Mouse (Mus musculus): Measurements from ENCODE around the gene Sohlh2. TPM values are rescaled to one million over a fixed set of nuclear protein-coding genes. Genes with fewer than 3 reads are reported as not detected.
"Not testable (repeated sequence)": the region's sequence is repeated elsewhere in the genome, so short reads cannot be mapped to it uniquely, and the experiment has no call there.

The Sohlh2 gene
- polyA plus RNA-seq, 1 experiment from 2014 or later: not detected

- 65% methylated on average over 5 of the region's 5 CpGs for WGBS
- no peaks in the 10 kb centered on the region for H3K9me3 ChIP-seq (ENCODE audit: control insufficient read depth, low read length)
- no peak for ATAC-seq
- H3K4me2 ChIP-seq (ENCODE audit: low read depth, low read length): no peak overlapping the region
- H3K36me3 ChIP-seq (ENCODE audit: control insufficient read depth, insufficient read depth, low read length): no peaks in the 10 kb centered on the region
- no peak overlapping the region for H3K9ac ChIP-seq (ENCODE audit: low read depth, low read length)
- no peaks in the 10 kb centered on the region for H3K27me3 ChIP-seq (replicated peaks; ENCODE audit: control insufficient read depth, insufficient read depth, low read length)
- H3K27ac ChIP-seq (ENCODE audit: low read length): no peak overlapping the region
- H3K4me1 ChIP-seq (ENCODE audit: control insufficient read depth, insufficient read depth, low read length): no peaks in the 10 kb centered on the region
- no peak overlapping the region for H3K4me3 ChIP-seq (ENCODE audit: low read length)
Measured at GRCm38 (mm10) chr3:55195581-55196327, 13.9 kb downstream of the Sohlh2 start.

GRCm38 (mm10) chr3:55196328-55196710, 14.5 kb downstream of the Sohlh2 start:
- no peaks in the 10 kb centered on the region for H3K4me1 ChIP-seq (ENCODE audit: control insufficient read depth, insufficient read depth, low read length)
- no peaks in the 10 kb centered on the region for H3K36me3 ChIP-seq (ENCODE audit: control insufficient read depth, insufficient read depth, low read length)
- H3K9me3 ChIP-seq (ENCODE audit: control insufficient read depth, low read length): no peaks in the 10 kb centered on the region
- H3K4me2 ChIP-seq (ENCODE audit: low read depth, low read length): no peak overlapping the region
- no peak overlapping the region for H3K9ac ChIP-seq (ENCODE audit: low read depth, low read length)
- H3K27ac ChIP-seq (ENCODE audit: low read length): no peak overlapping the region
- no peaks in the 10 kb centered on the region for H3K27me3 ChIP-seq (replicated peaks; ENCODE audit: control insufficient read depth, insufficient read depth, low read length)
- WGBS: 61% methylated on average over 2 of the region's 2 CpGs
- no peak overlapping the region for H3K4me3 ChIP-seq (ENCODE audit: low read length)
- no peak for ATAC-seq

GRCm38 (mm10) chr3:55203621-55204020, 21.8 kb downstream of the Sohlh2 start:
- not testable (repeated sequence) for H3K27me3 ChIP-seq (replicated peaks; ENCODE audit: control insufficient read depth, insufficient read depth, low read length); H3K27ac ChIP-seq (ENCODE audit: low read length); H3K36me3 ChIP-seq (ENCODE audit: control insufficient read depth, insufficient read depth, low read length); H3K4me1 ChIP-seq (ENCODE audit: control insufficient read depth, insufficient read depth, low read length); H3K4me3 ChIP-seq (ENCODE audit: low read length); H3K4me2 ChIP-seq (ENCODE audit: low read depth, low read length); H3K9me3 ChIP-seq (ENCODE audit: control insufficient read depth, low read length); H3K9ac ChIP-seq (ENCODE audit: low read depth, low read length); ATAC-seq
- 94% methylated on average over 11 of the region's 11 CpGs for WGBS

- Histone ChIP-seq H3K36me3 (ENCODE audit: control insufficient read depth, insufficient read depth, low read length) (no peaks in the 10 kb centered on the region), H3K9me3 (ENCODE audit: control insufficient read depth, low read length) (no peaks in the 10 kb centered on the region), H3K4me2 (ENCODE audit: low read depth, low read length) (no peak overlapping the region), H3K9ac (ENCODE audit: low read depth, low read length) (no peak overlapping the region), H3K27me3 (replicated peaks; ENCODE audit: control insufficient read depth, insufficient read depth, low read length) (no peaks in the 10 kb centered on the region), H3K4me3 (ENCODE audit: low read length) (no peak overlapping the region), H3K4me1 (ENCODE audit: control insufficient read depth, insufficient read depth, low read length) (no peaks in the 10 kb centered on the region), H3K27ac (ENCODE audit: low read length) (no peak overlapping the region)
- WGBS: 98% methylated on average over 2 of the region's 2 CpGs
- ATAC-seq: no peak
Measured at GRCm38 (mm10) chr3:55206413-55206812, 24.6 kb downstream of the Sohlh2 start.

DNA sequence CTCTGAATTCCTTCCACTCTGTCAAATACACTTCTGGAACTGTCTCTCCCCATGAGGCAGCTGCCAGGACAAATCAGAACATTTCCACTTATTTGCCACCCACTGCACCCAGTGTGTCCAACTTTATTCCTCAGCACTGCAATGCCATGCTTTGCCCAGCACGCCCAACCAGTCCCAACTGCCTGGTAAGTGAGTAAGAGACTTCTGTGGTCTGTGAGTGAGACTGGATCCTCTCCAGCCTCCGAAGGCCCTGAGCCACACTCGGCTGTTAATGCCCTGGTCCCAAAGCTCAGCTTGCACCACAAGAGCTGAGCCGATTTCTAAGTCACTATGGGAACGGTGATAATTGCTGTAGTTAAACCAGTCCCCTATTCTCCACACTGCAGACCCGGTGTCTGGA, 25.8 kb downstream of the Sohlh2 start:
- H3K4me3 ChIP-seq (ENCODE audit: low read length): no peak overlapping the region
- H3K4me1 ChIP-seq (ENCODE audit: control insufficient read depth, insufficient read depth, low read length): no peaks in the 10 kb centered on the region
- H3K27ac ChIP-seq (ENCODE audit: low read length): no peak overlapping the region
- WGBS: 63% methylated on average over 6 of the region's 6 CpGs
- H3K27me3 ChIP-seq (replicated peaks; ENCODE audit: control insufficient read depth, insufficient read depth, low read length): no peaks in the 10 kb centered on the region
- ATAC-seq: no peak
- no peak overlapping the region for H3K9ac ChIP-seq (ENCODE audit: low read depth, low read length)
- H3K36me3 ChIP-seq (ENCODE audit: control insufficient read depth, insufficient read depth, low read length): no peaks in the 10 kb centered on the region
- H3K9me3 ChIP-seq (ENCODE audit: control insufficient read depth, low read length): no peaks in the 10 kb centered on the region
- no peak overlapping the region for H3K4me2 ChIP-seq (ENCODE audit: low read depth, low read length)

- H3K4me2 ChIP-seq (ENCODE audit: low read depth, low read length): no peak overlapping the region
- no peaks in the 10 kb centered on the region for H3K27me3 ChIP-seq (replicated peaks; ENCODE audit: control insufficient read depth, insufficient read depth, low read length)
- no peak overlapping the region for H3K27ac ChIP-seq (ENCODE audit: low read length)
- no peaks in the 10 kb centered on the region for H3K36me3 ChIP-seq (ENCODE audit: control insufficient read depth, insufficient read depth, low read length)
- no peak overlapping the region for H3K4me3 ChIP-seq (ENCODE audit: low read length)
- ATAC-seq: no peak
- H3K9me3 ChIP-seq (ENCODE audit: control insufficient read depth, low read length): no peaks in the 10 kb centered on the region
- H3K9ac ChIP-seq (ENCODE audit: low read depth, low read length): no peak overlapping the region
- H3K4me1 ChIP-seq (ENCODE audit: control insufficient read depth, insufficient read depth, low read length): no peaks in the 10 kb centered on the region
- 20% methylated on average over 2 of the region's 2 CpGs for WGBS
Measured at GRCm38 (mm10) chr3:55212254-55212653, 30.4 kb downstream of the Sohlh2 start.

GRCm38 (mm10) chr3:55213785-55214184, 32.0 kb downstream of the Sohlh2 start:
- WGBS: 49% methylated on average over 4 of the region's 4 CpGs
- no peaks in the 10 kb centered on the region for H3K36me3 ChIP-seq (ENCODE audit: control insufficient read depth, insufficient read depth, low read length)
- no peak overlapping the region for H3K4me3 ChIP-seq (ENCODE audit: low read length)
- H3K27ac ChIP-seq (ENCODE audit: low read length): no peak overlapping the region
- no peak overlapping the region for H3K4me2 ChIP-seq (ENCODE audit: low read depth, low read length)
- no peak overlapping the region for H3K9ac ChIP-seq (ENCODE audit: low read depth, low read length)
- H3K27me3 ChIP-seq (replicated peaks; ENCODE audit: control insufficient read depth, insufficient read depth, low read length): no peaks in the 10 kb centered on the region
- ATAC-seq: no peak
- no peaks in the 10 kb centered on the region for H3K9me3 ChIP-seq (ENCODE audit: control insufficient read depth, low read length)
- H3K4me1 ChIP-seq (ENCODE audit: control insufficient read depth, insufficient read depth, low read length): no peaks in the 10 kb centered on the region

- no peaks in the 10 kb centered on the region for H3K9me3 ChIP-seq (ENCODE audit: control insufficient read depth, low read length)
- H3K9ac ChIP-seq (ENCODE audit: low read depth, low read length): no peak overlapping the region
- ATAC-seq: no peak
- H3K27me3 ChIP-seq (replicated peaks; ENCODE audit: control insufficient read depth, insufficient read depth, low read length): no peaks in the 10 kb centered on the region
- no peaks in the 10 kb centered on the region for H3K4me1 ChIP-seq (ENCODE audit: control insufficient read depth, insufficient read depth, low read length)
- no peak overlapping the region for H3K4me2 ChIP-seq (ENCODE audit: low read depth, low read length)
- no peak overlapping the region for H3K27ac ChIP-seq (ENCODE audit: low read length)
- no peaks in the 10 kb centered on the region for H3K36me3 ChIP-seq (ENCODE audit: control insufficient read depth, insufficient read depth, low read length)
- 66% methylated on average over 6 of the region's 6 CpGs for WGBS
- H3K4me3 ChIP-seq (ENCODE audit: low read length): no peak overlapping the region
Measured at GRCm38 (mm10) chr3:55214413-55214812, 32.6 kb downstream of the Sohlh2 start.

- Histone ChIP-seq H3K4me2 (ENCODE audit: low read depth, low read length) (no peak overlapping the region), H3K9me3 (ENCODE audit: control insufficient read depth, low read length) (peaks cover 3% of the 10 kb centered on the region; the same call in 1 of the 2 replicates), H3K27me3 (replicated peaks; ENCODE audit: control insufficient read depth, insufficient read depth, low read length) (no peaks in the 10 kb centered on the region), H3K36me3 (ENCODE audit: control insufficient read depth, insufficient read depth, low read length) (no peaks in the 10 kb centered on the region), H3K4me1 (ENCODE audit: control insufficient read depth, insufficient read depth, low read length) (peaks cover 3% of the 10 kb centered on the region; the same call in 1 of the 2 replicates), H3K4me3 (ENCODE audit: low read length) (no peak overlapping the region), H3K9ac (ENCODE audit: low read depth, low read length) (no peak overlapping the region), H3K27ac (ENCODE audit: low read length) (no peak overlapping the region)
- WGBS: 86% methylated on average over 2 of the region's 2 CpGs
- no peak for ATAC-seq
Measured at GRCm38 (mm10) chr3:55222502-55222901, 40.7 kb downstream of the Sohlh2 start.

DNA sequence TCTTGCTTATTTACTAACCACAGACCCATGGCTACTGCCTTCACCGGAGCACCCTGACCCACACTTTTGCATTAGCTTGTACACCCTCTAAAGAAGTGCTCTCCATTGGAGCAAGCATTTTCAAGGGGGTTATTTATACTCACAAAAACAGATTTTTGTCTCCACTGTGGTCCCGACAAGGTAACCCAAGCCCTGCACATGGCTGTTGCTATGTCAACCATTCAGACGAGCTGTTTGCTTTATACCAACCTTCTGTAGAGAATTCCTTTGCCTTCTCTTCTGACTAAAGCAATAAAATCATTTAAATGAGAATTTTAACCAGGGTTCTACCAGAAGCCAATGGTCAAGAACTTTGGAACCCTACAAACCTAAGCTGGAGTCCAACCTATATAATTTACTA, 42.0 kb downstream of the Sohlh2 start:
- WGBS: 76% methylated on average over 3 of the region's 3 CpGs
- no peak overlapping the region for H3K4me2 ChIP-seq (ENCODE audit: low read depth, low read length)
- no peak overlapping the region for H3K4me3 ChIP-seq (ENCODE audit: low read length)
- no peak for ATAC-seq
- H3K27me3 ChIP-seq (replicated peaks; ENCODE audit: control insufficient read depth, insufficient read depth, low read length): no peaks in the 10 kb centered on the region
- H3K36me3 ChIP-seq (ENCODE audit: control insufficient read depth, insufficient read depth, low read length): no peaks in the 10 kb centered on the region
- H3K4me1 ChIP-seq (ENCODE audit: control insufficient read depth, insufficient read depth, low read length): peaks cover 3% of the 10 kb centered on the region; the same call in 1 of the 2 replicates
- peaks cover 3% of the 10 kb centered on the region; the same call in 1 of the 2 replicates for H3K9me3 ChIP-seq (ENCODE audit: control insufficient read depth, low read length)
- H3K27ac ChIP-seq (ENCODE audit: low read length): no peak overlapping the region
- H3K9ac ChIP-seq (ENCODE audit: low read depth, low read length): no peak overlapping the region

All from intestine, embryonic 16.5 days (tissue).